Mouse (Mus musculus) layer of hippocampus, postnatal 14 days (tissue): ENCODE results near the gene Vmn2r54. TPM values are rescaled to one million over a fixed set of nuclear protein-coding genes. Genes with fewer than 3 reads are reported as not detected.
"Not testable (repeated sequence)": the region's sequence is repeated elsewhere in the genome, so short reads cannot be mapped to it uniquely, and the experiment has no call there.

ENCODE experiments used
- DNase-seq, 2 experiments: peaks; one replicate each; pipeline ENCODE4 v3.0.0; 2021 to 2022; ENCODE audit warnings: low spot score in 2 of 2, mixed read lengths in 1 of 2
- long read RNA-seq, 2 experiments: library from polyadenylated mRNA; stranded (forward); transcript quantifications; one replicate each; pipeline ENCODE4 v2.0.0; 2021
- total RNA-seq, 2 experiments: library from RNA; stranded (reverse); gene quantifications; 2 replicates each; pipeline ENCODE4 v1.2.3; 2021

Vmn2r54 gene
- total RNA-seq: not detected
- long read RNA-seq, experiment 1: 0 reads
- long read RNA-seq, experiment 2: 0 reads

DNA sequence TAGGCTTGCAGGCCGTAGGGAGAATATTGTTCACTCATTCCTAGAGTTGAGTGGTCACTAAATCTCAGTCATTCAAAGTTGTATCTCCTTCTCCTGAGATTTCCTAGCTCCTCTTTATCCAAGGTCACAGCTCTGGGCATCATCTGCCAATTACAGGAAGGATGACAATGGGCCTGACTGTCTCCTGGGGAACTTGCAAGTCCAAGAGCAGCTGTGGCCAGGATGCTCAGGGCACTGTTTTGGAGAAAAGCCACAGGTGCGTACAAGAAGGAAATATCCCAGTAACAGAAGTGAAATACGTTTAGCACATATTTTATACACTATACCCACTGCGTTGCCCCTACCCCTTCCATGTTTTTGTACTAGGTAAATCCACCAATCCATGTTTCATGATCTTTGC, at the start of gene Vmn2r54:
Gene Vmn2r54, minus strand, starts transcription at position 101 of the 400 bp plus-strand sequence.
- not testable (repeated sequence) for DNase-seq

DNA sequence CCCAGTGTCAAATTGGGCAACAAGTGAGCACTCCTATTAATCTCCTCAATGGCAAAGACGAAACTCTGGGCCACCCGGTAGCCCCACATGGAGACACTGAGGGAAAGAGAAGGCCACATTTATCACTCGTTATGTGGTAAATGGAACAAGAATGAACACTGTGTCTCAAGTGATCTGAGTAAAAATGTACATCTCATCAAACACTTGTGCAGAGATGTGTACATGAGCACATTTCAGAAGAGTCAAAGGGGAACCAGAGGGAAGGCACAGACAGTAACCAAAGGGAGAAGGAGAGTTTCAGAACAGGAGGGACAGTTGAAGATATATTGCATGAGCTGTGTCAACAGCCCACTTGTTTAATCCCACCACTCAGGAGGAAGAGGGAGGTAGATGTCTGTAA, 44.8 kb upstream of the Vmn2r54 start, which contains the start of gene Vmn2r55:
Gene Vmn2r55, minus strand, starts transcription at position 101 of the 400 bp plus-strand sequence.
- not testable (repeated sequence) for DNase-seq

DNA sequence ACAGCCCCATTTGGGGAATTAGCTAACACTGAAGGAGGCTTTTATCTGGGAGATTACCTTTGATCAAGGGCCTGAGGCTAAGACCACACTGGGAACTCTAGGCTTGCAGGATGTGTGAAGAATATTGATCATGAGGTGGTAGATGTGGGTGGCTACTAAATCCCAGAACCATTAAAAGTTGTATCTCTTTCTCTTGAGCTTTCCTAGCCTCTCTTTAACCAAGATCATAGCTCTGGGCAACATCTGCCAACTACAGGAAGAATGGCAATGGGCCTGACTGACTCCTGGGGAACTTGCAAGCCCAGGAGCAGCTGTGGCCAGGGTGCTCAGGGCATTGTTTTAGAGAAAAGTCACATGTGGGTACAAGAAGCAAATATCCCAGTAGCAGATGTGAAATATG, 31.4 kb downstream of the Vmn2r54 start, which contains the start of gene Vmn2r53:
Gene Vmn2r53, minus strand, starts transcription at position 101 of the 400 bp plus-strand sequence.
- no peak for DNase-seq

Other genes starting within 250 kb of the Vmn2r54 start
- 1 to 10 TPM; 7.6 TPM for gene Zfp551, start 217.6 kb downstream of the Vmn2r54 start, total RNA-seq
- 10 to 100 TPM; 12.6 to 14.3 TPM for gene Zfp606, start 162.0 kb downstream of the Vmn2r54 start, total RNA-seq
- not detected for gene 2900092C05Rik, start 127.8 kb downstream of the Vmn2r54 start, total RNA-seq
- under 1 TPM; 0.05 TPM for gene Vmn2r53, start 31.5 kb downstream of the Vmn2r54 start, total RNA-seq
- gene Vmn2r55, start 44.7 kb upstream of the Vmn2r54 start, total RNA-seq: not detected
- gene Vmn2r56, start 94.7 kb upstream of the Vmn2r54 start, total RNA-seq: not detected
- 10 to 100 TPM; 16.8 to 21.9 TPM for gene Zscan18, start 163.3 kb upstream of the Vmn2r54 start, total RNA-seq
- gene Zfp329, start 178.5 kb upstream of the Vmn2r54 start, total RNA-seq: 10 to 100 TPM; 19.5 to 20.2 TPM
- 10 to 100 TPM; 16.1 to 16.8 TPM for gene Zfp110, start 194.4 kb upstream of the Vmn2r54 start, total RNA-seq
- 1 to 10 TPM; 6.2 to 7.3 TPM for gene Zfp128, start 240.9 kb upstream of the Vmn2r54 start, total RNA-seq